Mouse (Mus musculus): Measurements from ENCODE around the gene Pex11g. TPM values are rescaled to one million over a fixed set of nuclear protein-coding genes. Genes with fewer than 3 reads are reported as not detected.

Gene Pex11g
- polyA plus RNA-seq (2015; fragmentation: Nextera tagmentation; extraction: Ambion mirVana) = 2.6 and 3.0 TPM in 2 replicates

DNA sequence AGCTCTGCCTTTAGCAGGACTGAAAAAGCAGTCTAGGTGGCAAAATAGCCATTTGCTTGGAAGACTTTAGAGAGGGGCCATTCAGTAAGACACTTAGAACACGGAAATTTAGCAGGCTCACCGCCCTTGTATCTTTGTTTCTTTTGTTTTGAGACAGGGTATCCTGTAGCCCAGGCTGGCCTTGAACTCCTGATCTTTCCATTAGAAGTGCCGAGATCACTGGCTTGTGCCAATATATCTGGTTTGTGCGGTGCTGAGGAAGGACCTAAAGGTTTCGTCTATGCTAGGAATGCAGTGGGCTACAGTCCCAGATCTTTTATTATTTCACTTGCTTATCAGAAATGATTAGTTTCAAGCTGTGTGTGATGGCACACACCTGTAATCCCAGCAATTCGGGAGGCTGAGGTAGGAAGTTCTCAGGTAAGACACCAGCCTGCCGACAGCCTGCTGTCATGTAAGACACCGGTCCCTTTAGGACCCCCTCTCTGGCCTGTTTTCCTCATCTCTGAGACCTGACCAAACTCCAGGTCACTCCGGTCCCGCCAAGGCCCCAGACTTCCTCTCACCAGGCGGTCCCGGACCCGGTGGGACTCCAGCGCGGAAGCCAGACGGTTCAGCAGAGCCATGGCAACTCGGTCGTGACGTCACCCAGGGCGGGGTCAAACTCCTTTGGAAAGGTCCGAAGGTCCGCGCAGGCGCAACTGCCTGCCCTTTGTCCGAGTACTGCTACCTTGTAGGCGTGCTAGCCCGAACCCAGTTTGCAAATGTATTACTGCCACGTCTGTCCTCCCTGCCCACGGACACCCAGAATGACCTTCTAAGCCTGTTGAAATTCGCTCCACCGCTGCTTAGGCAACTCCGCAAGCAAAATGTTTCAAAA is at the start of gene Pex11g:
Gene Pex11g, minus strand, starts transcription at position 675 of the 880 bp plus-strand sequence.
- DNase-seq (ENCODE audit: low spot score) = peak; percentile 79

DNA sequence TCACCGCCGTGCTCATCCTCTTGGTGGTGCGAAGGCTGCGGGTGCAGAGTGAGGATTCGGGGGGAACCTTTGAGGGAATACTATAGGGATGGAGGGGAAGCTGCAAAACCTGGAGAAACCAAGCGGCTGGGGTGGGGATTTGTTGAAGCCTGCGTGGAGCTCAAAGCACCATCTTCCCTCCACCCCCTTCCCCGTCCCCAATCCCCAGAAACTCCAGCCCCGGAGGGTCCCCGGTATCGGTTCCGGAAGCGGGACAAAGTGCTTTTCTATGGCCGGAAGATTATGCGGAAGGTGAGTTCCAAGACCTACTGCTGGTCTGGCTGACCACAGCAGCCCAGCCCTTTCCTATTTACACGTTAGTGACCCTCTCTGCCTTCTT is 49.6 kb upstream of the Pex11g start:
- DNase-seq (ENCODE audit: low spot score) = no peak

DNA sequence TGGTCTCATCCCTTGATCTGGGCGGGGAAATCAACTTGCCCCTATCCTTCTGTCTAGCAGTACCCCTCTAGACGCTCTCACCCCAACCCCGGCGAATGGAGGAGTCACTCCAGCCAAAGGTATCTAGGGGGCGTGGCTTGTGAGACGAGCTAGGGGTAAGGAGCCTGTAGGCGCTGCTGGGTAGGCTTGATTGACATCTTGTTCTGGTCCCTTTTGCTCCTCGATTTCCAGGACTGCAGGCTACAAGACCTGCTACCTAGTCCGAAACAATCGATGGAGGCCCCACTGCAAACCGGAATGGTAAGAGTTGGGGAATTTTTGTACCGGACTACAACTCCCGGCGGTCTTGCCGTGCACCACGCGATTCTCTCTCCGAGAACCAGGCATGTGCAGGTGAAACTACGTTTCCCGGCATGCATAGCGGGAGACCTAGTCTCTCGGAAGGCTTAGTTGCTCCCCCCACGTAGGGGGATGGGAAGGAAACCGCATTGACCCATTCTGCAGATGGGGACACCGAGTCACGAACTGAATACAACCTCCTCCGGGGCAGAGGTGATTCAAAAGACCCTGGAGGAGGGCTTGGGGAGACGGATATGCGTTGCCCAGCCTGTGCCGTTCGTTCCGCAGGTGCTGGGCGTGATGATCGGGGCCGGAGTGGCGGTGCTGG is 49.1 kb upstream of the Pex11g start:
- DNase-seq (ENCODE audit: low spot score) = peak; percentile 92

DNA sequence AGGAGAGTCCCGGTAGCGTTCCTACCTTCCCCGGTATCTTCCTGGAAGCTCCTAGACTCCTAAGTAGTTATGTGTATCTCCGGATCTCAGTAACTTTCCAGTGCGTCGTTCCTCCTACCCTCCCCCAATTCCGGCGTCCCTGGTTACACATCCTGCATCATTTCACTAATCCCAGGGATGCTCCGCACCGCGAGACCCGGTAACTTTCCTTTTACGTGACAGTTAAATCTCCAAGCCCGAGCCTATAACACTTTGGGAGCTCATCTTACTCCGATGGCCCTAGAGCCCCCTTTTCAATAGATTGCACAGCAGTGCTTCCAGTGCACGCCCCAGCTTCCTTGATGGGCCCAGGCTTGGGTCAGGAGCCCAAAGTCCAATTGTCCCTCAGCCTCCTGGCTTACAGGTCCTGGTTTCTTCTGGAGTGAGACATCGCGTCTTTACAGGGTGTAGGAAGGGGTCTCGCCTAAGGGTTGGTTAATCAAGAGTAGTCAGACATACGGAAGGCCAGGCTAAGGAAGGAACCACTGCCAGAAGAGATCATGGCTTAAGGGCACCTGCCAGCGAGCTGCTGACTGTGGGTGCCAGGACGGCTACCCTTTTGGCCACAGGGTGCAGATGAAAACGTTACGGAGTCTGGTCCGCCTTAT is 48.4 kb upstream of the Pex11g start:
- peak; percentile 29 for DNase-seq (ENCODE audit: low spot score)

DNA sequence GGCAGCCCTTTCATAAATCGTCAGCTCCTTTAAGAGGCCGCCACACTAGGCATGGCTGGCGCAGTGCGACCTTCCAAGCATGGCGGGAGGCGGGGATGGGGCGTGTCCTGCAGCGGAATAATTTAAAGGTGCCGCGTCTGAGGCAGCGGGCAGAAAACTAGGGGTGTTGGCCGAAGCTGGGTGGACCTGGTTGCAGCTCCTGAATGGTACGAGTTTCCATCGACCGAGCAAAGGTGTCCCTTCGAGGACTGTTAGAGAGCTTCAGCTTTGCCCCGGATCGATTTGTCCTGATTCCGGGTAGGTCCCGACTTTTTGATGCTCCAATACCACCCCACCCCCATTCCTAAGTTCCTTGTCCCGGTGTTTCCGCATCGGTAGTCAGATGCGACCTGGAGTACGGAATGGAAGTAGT is 47.8 kb upstream of the Pex11g start, which contains the start of gene Pnpla6:
Gene Pnpla6, plus strand, starts transcription at position 125 of the 412 bp plus-strand sequence.
- DNase-seq (ENCODE audit: low spot score) = peak; percentile 78

DNA sequence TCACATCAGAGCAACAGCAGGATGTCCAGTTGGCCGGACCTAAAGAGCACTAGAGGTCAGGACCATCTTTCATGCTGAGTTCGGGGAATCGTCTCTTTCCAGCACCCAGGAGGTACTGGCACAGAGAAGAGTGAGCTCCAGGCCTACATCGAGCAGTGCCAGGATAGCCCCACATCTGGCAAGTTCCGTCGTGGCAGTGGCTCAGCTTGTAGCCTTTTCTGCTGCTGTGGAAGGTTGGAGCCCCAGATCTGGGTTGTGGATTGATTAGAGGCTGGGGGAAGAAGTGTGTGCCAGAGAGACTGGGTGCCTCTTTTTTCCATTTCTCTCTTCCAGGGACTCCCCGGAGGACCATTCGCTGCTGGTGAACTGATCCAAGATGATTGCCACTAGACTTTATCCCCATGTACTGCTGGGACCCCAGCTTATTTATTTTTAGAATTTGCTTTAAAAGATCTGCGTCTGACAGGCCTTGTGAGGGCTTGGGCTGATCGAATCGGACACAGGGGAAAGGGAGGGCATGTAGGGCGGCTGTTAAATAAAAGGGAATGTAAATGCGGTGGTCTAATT is 47.3 kb upstream of the Pex11g start:
- DNase-seq (ENCODE audit: low spot score) = no peak

DNA sequence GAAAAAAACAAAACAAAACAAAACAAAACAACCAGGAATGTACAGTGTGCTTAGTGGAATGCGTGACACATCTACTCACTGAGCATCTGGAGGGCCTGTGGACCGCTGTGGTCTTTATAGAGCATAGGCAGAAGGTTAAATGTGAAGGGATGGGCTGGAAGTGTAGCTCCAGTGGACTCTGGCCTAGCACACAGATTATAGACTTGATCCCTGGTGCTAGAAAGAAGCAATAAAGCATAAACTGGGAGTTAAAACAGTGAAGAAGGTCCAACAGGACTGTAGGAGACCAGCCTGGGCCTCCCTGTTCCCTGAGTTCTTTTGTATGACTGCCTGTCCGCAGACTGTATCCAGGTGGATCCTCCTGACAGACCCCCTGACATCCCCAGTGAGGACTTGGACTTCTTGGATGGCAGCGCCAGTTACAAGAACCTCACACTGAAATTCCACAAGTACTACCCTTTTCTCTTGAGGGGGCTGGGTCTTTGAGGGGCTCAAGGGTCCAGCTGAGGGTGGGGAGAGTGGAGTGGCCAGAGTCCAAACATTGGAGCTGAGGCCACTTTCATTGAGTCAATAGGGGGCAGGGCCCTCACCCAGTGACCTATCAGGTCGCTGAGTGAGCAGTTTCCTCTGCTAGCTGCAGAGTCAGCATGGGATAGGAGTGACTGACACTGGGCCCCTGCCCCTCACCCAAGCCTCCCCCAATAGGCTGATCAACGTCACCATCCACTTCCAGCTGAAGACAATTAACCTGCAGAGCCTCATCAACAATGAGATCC is 40.7 kb upstream of the Pex11g start:
- no peak for DNase-seq (ENCODE audit: low spot score)

DNA sequence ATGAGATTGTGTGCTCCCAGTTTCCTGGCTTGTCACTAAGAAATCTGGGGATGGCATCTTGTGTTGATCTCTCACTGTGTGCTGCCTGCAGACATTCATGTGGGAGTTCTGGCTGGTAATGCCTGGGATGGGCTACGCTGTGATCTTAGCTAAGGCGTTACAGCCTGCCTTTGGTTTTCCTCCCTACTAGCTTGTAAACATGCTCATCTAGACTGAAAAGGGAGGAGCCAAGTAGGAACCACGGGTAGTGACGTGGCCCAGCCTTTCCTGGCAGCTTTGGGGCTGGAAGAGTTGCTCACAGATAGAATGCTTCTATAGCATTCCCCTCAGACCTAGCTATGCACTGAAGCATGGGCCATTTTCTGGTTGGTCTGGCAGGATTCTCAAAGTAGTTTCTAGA is 34.7 kb upstream of the Pex11g start:
- DNase-seq (ENCODE audit: low spot score) = no peak

DNA sequence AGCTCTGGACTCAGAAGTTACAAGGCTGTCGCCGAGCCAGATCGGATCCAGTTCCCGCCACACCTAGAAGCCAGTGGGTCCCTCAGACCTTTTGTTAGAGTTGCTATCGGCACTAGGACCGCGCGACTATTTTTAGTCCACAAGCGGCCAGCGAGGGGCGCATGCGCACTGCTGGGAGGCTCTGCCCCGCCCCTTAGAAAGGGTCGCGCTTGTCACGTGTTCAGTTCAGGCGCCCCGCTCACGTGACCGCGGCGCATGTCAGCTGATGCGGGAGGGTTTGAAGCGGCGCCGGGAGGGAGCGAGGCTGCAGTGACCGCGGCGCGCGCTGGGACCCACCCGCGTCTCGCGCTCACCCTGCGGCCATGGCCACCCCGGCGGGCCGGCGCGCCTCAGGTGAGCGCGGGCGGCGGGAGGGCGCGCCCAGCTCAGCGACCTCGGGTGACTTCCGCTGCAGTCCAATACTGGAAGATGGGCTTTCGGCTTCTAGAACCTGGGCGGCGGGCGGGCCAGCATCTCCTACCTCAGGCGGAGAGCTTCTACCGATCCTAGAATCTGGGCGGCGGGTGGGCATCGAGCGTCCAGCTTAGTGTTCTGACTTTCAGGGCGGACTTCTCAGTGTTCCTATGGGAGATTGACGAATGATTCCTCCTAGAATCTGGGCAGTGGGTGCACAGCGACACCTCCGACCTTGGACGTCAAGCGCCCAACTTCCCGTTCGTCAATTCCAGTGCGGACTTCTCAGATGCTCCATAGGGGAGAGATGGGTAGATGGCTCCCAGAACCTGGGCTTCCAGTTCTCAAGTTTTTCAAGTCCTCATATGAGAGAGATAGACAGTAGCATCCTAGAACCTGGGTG is 33.0 kb upstream of the Pex11g start, which contains the start of gene Mcoln1:
Gene Mcoln1, plus strand, starts transcription at position 223 of the 856 bp plus-strand sequence.
- DNase-seq (ENCODE audit: low spot score) = peak; percentile 98

DNA sequence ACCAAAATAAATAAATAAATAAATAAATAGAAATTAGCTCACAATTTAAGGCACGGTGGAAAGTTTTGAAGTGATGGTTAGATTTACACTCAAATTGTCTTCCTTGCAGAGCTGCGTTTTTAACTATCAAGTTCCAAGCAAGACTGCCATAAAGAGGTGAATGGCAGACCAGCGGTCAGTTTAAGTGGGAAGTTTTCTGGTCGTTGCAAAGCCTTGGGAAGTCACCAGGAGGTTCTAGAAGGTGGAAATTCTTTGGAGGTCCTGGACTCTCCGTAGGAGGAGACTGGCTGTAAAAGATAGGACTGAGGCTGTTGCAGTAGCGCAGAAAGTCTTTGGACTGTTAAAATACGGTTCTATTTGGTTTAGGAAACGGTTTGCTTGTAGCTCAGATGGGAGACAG is 32.3 kb upstream of the Pex11g start:
- DNase-seq (ENCODE audit: low spot score) = no peak

DNA sequence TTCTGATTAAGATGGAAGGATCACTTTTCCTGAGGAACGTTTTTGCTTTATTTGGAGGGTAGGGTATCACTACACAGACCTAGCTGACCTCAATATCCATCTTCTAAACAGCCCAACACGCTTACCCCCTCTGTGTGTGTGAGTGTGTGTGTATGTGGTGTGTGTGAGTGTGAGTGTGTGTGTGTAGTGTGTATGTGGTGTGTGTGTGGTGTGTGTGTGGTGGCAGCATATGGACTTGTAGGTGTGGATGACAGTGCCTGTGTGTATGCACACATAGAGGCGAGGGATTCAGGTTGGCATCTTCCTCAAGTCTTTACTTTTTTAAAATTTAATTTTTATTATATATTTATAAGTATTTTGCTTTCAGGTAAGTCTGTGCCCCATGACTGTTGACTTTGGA is 31.1 kb upstream of the Pex11g start:
- no peak for DNase-seq (ENCODE audit: low spot score)

DNA sequence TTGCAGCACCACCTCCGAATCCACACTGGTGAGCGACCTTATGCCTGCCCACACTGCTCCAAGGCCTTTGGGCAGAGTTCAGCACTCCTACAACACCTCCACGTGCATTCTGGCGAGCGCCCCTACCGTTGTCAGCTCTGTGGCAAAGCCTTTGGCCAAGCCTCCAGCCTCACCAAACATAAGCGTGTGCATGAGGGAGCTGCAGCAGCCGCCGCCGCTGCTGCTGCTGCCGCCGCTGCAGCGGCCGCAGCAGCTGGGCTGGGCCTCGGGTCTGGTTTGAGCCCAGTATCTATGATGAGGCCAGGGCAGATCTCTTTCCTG is 28.9 kb upstream of the Pex11g start:
- DNase-seq (ENCODE audit: low spot score) = no peak

DNA sequence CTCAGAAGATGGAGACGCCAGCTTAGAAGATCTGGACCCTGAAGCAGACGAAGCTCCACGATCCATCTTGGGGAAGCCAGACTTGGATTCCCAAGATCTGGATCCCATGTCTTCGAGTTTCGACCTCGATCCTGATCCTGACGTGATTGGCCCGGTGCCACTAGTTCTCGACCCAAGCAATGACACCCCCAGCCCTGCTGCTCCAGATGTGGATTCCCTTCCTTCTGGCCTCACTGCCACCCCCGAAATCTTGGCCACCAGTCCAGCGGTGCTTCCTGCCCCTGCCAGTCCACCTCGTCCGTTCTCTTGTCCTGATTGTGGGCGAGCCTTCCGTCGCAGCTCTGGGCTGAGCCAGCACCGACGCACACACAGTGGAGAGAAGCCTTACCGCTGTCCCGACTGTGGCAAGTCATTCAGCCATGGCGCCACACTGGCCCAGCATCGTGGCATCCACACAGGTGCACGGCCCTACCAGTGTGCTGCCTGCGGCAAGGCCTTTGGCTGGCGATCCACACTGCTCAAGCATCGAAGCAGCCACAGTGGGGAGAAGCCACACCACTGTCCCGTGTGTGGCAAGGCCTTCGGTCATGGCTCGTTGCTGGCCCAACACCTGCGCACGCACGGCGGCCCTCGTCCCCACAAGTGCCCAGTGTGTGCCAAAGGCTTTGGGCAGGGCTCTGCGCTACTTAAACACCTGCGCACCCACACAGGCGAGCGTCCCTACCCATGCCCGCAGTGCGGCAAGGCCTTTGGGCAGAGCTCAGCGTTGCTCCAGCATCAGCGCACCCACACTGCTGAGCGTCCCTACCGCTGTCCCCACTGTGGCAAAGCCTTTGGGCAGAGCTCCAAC is 28.3 kb upstream of the Pex11g start:
- no peak for DNase-seq (ENCODE audit: low spot score)

DNA sequence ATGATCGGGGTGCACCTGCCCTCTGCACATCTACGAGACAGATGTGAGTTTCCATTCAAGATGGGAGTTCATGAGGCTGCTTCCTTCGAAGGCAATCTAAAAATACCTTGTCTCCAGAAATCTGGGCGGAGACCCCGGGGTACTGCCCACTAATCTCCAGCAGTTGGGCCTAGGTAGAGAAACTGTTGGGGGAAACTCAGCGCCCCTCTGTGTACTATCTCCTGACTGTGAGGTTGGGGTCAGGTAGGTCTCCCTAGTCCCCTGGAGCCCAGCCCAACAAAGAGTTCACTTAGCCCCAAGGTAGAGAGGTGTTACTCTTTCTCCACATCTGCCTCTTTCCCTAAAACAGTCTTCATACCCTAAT is 26.3 kb upstream of the Pex11g start:
- DNase-seq (ENCODE audit: low spot score) = no peak

DNA sequence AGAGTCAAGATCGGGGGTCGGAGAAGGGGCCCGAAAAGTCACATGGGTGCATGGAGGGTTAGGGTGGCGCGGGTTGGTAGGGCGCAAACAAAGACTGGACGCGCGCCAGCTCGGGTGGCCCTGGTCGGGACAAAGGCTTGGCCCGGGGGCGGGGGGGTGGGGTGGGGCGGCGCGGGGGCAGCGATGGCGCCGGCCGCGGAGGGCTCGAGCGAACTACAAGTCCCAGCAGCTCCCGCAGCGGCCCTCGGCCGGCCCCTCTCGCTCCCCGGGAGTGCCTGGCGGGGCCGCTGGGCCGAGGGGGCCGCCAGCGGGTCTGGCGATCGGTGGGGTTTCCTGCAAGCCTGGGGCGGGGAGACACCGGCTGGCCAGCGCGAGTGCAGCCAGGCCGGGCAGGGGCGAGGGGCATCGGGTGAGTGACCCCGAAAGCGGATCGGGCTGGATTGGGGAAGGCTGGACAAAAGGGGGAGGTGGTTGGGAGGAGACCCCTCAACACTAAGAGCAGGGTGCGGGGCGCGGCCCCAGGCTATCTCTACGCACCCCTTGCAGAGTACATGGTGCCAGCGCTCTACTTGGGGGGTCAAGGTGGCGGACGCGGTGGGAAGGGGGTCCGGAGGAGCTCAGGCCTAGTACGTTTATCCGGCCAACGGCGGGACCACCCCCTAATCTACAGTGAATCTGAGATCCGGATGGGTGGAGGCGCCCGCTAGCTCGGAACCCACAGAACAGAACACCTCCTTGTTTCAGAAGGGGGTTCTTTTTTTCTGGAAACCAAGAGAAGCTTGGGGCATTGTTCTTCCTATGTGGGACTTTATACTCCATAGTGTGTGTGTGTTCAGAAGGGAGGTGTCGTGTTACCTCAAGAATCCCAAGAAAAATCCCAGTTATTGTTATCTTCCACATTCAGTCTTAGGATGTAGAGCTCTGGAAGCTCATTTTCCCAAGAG is 25.7 kb upstream of the Pex11g start, which contains the start of gene Zfp358:
Gene Zfp358, plus strand, starts transcription at position 238 of the 944 bp plus-strand sequence.
- peak; percentile 69 for DNase-seq (ENCODE audit: low spot score)

DNA sequence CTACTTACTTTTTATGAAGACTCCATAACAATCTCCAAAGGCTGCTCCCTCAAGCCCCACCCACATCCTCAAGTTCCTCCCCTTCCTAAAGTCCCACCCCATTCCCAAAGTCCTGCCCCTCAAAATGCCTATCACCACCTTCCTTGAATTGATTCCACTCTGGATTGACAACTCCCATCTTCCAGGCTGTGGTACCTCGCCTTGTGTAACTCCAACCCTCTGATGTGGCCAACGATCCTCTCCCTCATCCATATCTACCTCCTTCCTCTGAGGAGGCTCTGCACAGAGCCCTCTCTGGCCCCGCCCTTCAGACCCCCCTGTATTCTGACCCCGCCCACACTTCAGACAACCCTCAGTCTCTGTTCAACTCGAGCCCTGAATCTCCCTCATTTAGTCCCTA is 17.7 kb upstream of the Pex11g start:
- DNase-seq (ENCODE audit: low spot score) = no peak

DNA sequence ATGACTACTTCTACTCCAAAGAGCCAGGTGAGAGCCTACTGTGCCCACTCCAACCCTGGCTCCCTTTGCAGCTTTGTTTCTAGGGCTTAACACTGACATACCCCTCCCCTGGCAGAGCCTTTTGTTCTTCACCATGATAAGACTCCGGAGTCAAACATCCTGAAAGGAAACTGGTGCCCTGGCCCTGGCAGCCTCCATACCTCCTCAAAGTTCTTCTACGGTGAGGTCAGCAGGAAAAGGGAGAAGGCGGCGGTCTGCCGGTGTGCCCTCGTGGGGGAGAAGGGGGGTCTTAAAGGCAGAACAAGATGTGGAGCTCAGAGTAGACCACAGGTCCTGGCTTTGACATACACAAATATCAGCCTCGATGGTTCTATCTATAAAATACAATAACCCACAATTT is 16.1 kb upstream of the Pex11g start:
- DNase-seq (ENCODE audit: low spot score) = no peak

DNA sequence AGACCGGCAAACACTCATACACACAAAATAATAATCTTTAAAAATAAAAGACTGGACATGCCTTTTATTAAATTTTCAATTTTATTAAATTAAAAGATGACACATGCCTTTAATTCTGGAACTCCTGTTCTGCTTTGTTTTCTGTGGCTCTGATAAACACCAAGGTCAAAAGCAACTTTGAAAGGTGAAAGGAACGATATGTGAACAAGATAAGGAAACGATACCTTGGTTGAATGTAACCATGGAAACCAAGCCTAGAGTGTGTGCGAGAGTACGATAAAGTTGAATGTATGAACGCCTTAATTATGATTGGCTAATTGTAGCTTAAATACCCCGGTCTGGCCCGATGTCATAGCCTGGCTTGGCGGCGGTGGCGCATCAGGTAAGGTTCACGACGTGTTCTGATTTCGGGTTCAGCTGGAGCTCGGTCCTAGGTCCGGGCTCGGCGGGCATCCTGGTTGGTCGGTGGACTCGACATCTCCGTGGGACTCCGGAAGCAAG is 14.8 kb upstream of the Pex11g start:
- no peak for DNase-seq (ENCODE audit: low spot score)

Data from thymus, postnatal 0 days (tissue).